Mouse (Mus musculus) spleen, adult 12 weeks (tissue): ENCODE results near the gene Mtif3.

ENCODE experiments used
- DNase-seq: peaks from one replicate; pipeline ENCODE4 v3.0.0; 2022; ENCODE audit warnings: low spot score

Mtif3 gene

DNA sequence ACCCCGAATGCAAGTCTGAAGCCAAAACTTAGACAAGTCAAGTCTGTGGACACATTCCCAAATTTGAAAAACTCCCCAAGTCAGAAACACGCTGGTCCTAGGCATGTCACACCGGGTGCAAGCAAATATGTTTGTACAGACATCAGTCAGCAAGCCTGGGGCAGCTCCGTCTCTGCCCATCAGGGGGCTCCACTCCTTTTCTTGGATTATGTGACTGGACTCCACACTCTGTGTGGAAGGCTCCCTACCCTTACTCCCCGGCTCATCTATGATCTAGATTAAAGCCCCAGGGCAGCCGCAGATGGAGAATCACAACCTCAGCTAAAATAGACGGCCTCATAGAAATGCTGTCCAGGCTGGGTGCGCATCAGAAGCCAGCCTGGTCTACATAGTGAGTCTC is 47.3 kb downstream of the Mtif3 start:
- DNase-seq = no peak

DNA sequence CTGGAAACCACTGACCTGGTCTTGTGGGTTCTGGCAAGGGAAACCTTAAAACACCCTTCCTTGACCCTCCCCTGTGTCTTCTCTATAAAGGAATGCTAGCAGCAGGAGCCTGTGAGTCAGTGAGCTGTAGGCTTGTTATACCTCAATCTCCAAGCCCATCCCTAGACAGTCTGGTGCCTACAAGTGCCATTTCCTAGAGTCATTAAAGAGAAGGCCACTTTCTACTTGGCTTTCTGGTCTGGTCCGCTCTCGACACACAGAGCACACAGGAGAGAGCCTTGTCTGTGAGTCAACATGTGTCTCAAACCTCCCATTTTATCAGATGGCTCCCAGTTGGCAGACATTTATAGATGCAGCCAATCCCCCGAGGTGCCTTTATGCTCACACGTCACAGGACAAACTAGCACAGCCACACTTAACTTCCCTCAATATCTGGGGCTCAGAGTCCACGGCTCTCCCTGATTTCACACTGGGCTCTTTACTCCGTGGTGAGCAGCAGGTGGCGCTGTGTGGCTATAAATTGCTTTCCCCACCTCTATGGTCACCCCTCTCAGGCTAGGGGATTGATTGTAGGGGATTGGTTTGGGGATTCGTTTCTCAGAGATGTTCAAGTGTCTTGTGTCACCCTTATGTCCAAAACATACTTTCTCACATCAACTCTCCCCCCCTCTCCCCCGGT is 49.4 kb downstream of the Mtif3 start:
- no peak for DNase-seq

DNA sequence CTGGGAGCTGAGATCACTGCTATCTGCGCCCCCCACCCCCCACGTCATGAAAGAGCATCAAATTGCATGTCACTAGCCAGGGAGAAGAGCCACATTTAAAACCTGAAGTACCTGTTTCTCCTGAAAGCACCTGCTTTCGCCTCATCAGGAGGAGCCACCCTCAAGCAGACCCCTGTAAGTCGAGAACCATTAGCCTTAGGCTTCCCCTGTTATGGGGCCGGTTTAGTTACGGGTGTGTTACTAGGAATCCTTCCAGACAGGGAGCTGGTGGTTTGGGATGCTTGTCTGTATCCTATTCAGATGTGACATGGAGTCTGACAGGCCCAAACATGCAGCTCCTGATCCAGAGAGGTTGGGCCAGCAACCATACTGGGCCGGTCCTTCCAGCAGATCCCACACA is 50.2 kb downstream of the Mtif3 start:
- DNase-seq = no peak

DNA sequence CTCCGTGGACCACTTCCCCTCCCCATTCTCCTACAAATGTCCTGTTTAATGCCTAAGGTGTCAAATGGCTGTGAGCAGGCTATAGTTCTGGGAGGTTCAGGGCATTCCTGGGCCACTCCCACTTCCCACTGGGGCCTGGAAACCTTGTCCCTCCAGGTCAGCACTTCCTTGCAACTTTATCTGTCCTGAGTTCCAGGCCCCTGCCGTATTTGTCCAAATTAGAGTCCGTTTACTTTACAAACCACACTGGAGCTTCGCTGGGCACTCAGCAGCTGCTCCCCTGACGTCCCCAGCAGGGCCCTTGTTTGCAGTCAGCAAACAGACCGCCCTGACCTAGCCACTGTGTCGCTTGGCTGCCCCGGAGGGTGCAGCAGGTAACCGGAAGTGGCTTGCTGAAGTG is 51.4 kb downstream of the Mtif3 start:
- DNase-seq = no peak

DNA sequence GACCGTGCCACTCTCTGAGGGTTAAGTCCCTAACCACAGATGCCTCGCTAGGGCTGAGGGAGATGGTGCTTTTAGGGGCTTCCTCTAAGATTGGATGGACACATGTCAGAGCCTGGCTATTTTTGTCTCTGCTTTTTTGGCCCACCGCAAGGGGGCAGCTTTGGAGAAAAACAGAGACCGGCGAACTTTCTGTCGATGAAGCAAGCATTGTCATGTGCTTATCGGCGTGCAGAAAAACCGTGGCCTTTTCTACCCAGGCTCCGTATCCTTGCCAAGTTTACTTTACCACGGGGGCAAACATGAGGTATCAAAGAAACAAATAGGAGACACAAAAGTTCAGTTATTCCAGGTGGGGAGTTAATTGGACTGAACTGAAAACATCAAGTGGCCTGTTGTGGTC is 55.0 kb downstream of the Mtif3 start:
- DNase-seq = no peak

DNA sequence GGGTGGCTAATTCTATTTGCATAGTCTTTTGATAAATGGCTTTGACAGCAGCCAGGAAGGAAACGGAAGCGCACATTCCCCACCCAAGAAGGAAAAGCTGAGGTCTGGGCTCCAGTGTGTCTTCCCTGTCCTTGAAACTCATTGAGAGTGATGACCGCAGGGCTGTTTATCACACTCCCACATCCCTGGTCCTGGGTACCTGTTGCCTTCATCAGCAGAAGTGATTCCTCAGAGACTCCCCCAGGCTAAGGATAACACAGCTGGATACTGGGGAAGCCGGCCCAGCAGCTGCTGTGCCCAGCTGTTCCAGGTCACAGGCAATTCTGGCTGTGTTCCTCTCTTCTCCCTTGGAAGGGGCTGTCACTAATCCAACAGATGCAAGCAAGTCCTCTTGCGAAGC is 56.1 kb downstream of the Mtif3 start:
- no peak for DNase-seq

DNA sequence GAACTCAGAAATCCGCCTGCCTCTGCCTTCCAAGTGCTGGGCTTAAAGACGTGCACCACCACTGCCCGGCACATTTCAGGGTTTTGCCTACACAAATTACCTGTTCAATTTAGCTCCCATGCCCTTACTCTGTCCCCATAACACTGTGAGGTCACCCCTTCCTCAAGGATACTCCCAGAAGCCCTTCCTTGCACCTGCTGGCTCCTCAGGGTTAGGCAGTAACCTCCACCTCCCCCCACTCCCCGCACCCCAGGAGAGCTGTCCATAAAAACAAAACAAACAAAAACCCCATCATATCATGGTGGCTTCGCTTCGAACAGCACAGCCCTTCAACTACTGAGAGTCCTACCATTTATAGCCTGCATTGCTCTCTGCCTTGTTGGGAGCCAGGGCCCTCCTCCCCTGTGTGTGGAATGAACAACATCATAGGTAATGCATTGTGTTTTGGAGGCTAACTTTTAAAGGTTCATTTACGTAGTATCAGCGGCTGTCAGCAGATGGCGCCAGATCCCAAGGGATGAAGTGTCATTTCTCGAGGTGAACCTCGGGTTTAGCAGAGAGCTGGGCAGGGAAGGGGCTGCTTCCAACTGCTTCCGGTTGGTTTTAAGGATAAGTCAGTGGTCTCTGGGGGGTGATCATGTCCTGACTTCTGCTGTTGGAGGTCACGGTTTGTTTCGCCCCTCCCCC is 58.0 kb downstream of the Mtif3 start:
- DNase-seq = peak; percentile 60

DNA sequence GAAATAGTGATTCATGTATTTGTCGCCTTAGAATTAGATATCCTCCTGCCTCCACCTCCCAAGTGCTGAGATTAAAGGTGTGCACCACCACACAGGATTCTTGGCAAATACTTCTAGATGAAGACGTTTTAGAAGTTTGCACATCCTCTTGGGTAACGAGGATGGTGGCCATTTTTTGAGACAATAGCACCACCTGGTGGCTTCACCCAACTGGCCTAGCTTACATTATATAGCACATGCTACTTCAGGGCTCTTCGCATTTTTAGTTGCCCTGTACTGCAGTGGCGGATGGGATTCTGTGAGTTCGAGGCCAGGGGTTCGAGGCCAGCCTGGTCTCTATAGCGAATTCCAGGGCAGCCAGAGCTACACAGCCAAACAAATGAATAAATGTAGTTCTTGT is 59.2 kb downstream of the Mtif3 start:
- peak; percentile 56 for DNase-seq
